Mouse (Mus musculus): ENCODE data around the gene Krt35. TPM values are rescaled to one million over a fixed set of nuclear protein-coding genes. Genes with fewer than 3 reads are reported as not detected.
A peak's percentile ranks its signal among the peaks of the same experiment; 100 is the strongest.

Gene Krt35
- not detected in 2 replicates for polyA plus RNA-seq (2014; fragmentation: Nextera tagmentation; extraction: Ambion mirVana)

DNA sequence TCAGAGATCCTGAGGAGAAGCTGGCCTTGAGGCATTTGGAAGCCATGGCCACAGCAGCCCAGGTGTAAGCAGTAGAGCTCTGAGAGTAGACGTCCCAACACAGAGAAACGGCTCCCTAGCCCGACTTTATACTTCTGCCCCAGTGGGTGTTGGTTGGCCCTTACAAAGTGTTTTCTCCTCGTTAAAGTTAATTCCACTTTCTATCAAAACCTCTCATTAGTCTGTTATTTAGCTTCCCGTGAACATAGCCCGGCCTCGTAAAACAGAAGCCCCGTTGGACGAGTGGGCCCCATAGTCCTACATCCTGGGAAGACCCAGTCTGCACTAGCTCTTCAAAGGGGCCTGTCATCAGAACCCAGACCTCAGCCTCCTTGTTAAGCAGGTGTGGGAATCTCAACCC is at the start of gene Krt35:
Krt35 (minus strand) TSS at position 101 of the 400 bp plus-strand sequence.
- Histone ChIP-seq H3K4me3 (ENCODE audit: control insufficient read depth in 1 of 2, insufficient read depth in 1 of 2, low read depth in 1 of 2, low read length in 2 of 2) (no peak within 1 kb of the TSS), H3K27ac (replicated peaks in 1 of 2; ENCODE audit: control insufficient read depth in 1 of 2, insufficient read depth in 1 of 2, low read depth in 2 of 2, low read length in 2 of 2) (no peak within 1 kb of the TSS), H3K4me2 (ENCODE audit: low read length) (no peak within 1 kb of the TSS), H3K27me3 (ENCODE audit: control insufficient read depth, insufficient read depth, low read length) (no peaks in the 10 kb centered on the region), H3K9ac (ENCODE audit: low read length) (no peak within 1 kb of the TSS), H3K36me3 (ENCODE audit: control insufficient read depth, insufficient read depth, low read length) (no peaks in the 10 kb centered on the region), H3K4me1 (ENCODE audit: control insufficient read depth in 2 of 2, insufficient read depth in 2 of 2, low read length in 2 of 2) (no peaks in the 10 kb centered on the region), H3K9me3 (ENCODE audit: control insufficient read depth, low read length) (no peaks in the 10 kb centered on the region)
- WGBS: 83% methylated on average over 9 of the region's 9 CpGs
- no peak for ATAC-seq (ENCODE audit: insufficient number of reproducible peaks, insufficient read depth, low FRiP score, low read depth)

DNA sequence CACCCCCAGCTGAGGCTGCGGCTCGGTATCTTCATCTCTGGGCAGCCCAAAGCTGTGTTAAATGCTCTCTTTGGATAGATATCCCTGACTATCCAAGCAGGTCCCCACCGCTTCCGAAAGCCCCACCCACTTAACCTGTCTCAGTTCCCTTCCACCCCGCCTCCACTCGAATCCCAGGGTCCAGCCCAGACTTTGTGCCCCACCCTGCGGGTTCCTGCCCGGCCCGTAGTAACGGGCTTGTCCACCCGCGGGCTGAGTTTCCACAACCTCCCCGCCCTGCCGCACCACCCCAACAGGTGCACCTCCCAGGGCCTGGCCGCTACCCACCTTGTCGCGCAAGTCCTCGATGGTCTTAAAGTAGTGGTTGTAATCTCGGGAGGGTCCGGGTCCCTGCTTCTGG is 49.1 kb upstream of the Krt35 start:
- no peaks in the 10 kb centered on the region; the same call in 1 of the 2 replicates for H3K27me3 ChIP-seq (ENCODE audit: control insufficient read depth, insufficient read depth, low read length)
- no peak for ATAC-seq (ENCODE audit: insufficient number of reproducible peaks, insufficient read depth, low FRiP score, low read depth)
- WGBS: 1% methylated on average over 20 of the region's 20 CpGs
- H3K36me3 ChIP-seq (ENCODE audit: control insufficient read depth, insufficient read depth, low read length): peaks cover 5% of the 10 kb centered on the region; the same call in 1 of the 2 replicates
- H3K4me1 ChIP-seq (ENCODE audit: control insufficient read depth in 2 of 2, insufficient read depth in 2 of 2, low read length in 2 of 2): peaks cover 16 to 22% of the 10 kb centered on the region in 2 experiments
- no peaks in the 10 kb centered on the region for H3K9me3 ChIP-seq (ENCODE audit: control insufficient read depth, low read length)
- H3K9ac ChIP-seq (ENCODE audit: low read length): peak overlapping the region; percentile 65
- peak overlapping the region; percentile 32 to 38; a peak in 2 of 4 replicates for H3K27ac ChIP-seq (replicated peaks in 1 of 2; ENCODE audit: control insufficient read depth in 1 of 2, insufficient read depth in 1 of 2, low read depth in 2 of 2, low read length in 2 of 2)
- peak overlapping the region; percentile 85 for H3K4me2 ChIP-seq (ENCODE audit: low read length)
- peak overlapping the region; percentile 42 to 67 for H3K4me3 ChIP-seq (ENCODE audit: control insufficient read depth in 1 of 2, insufficient read depth in 1 of 2, low read depth in 1 of 2, low read length in 2 of 2)

DNA sequence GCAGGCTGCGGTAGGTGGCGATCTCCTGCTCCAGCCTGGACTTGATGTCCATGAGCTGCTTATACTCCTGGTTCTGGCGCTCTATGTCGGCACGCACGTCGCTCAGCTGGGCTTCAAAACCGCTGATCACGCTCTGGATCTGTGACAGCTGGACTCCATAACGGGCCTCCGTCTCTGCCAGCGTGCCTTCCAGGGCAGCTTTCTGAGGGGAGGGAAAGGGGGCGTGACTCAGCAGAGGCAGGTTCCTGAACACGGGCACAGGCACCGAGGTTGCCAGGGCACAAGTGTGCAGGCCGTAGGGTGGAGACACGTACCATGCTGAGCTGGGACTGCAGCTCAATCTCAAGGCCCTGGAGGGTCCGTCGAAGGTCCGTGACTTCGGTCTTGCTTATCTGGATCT is 44.9 kb upstream of the Krt35 start:
- WGBS: 80% methylated on average over 21 of the region's 21 CpGs
- Histone ChIP-seq H3K4me3 (ENCODE audit: control insufficient read depth in 1 of 2, insufficient read depth in 1 of 2, low read depth in 1 of 2, low read length in 2 of 2) (no peak overlapping the region), H3K27me3 (ENCODE audit: control insufficient read depth, insufficient read depth, low read length) (no peaks in the 10 kb centered on the region; the same call in 1 of the 2 replicates), H3K9me3 (ENCODE audit: control insufficient read depth, low read length) (no peaks in the 10 kb centered on the region), H3K4me1 (ENCODE audit: control insufficient read depth in 2 of 2, insufficient read depth in 2 of 2, low read length in 2 of 2) (peaks cover 4 to 5% of the 10 kb centered on the region in 2 experiments; a peak in 1 of 4 replicates), H3K4me2 (ENCODE audit: low read length) (no peak overlapping the region), H3K9ac (ENCODE audit: low read length) (no peak overlapping the region), H3K27ac (replicated peaks in 1 of 2; ENCODE audit: control insufficient read depth in 1 of 2, insufficient read depth in 1 of 2, low read depth in 2 of 2, low read length in 2 of 2) (no peak overlapping the region), H3K36me3 (ENCODE audit: control insufficient read depth, insufficient read depth, low read length) (peaks cover 5% of the 10 kb centered on the region; the same call in 1 of the 2 replicates)
- ATAC-seq (ENCODE audit: insufficient number of reproducible peaks, insufficient read depth, low FRiP score, low read depth): no peak

DNA sequence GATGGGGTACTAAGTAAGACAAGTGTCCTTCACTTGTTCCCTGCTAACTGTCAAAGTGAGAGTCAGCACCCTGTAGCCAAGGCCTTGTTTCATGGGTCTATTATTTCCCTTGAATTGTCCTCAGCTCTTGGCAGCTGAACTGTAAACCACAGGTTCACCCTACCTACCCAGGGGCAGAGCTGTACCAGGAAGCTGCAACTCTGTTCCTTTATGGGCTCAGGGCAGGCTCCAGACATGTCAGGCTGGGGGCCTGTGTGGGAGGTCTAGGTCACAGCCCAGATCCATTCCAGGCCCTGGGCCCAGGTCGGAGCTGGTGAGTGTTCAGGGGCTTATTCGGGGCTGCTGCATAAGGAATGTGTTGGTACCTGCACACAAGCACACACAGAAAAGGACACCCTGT is 43.4 kb upstream of the Krt35 start:
- Histone ChIP-seq H3K27ac (replicated peaks in 1 of 2; ENCODE audit: control insufficient read depth in 1 of 2, insufficient read depth in 1 of 2, low read depth in 2 of 2, low read length in 2 of 2) (no peak overlapping the region), H3K9me3 (ENCODE audit: control insufficient read depth, low read length) (no peaks in the 10 kb centered on the region), H3K4me2 (ENCODE audit: low read length) (no peak overlapping the region), H3K27me3 (ENCODE audit: control insufficient read depth, insufficient read depth, low read length) (no peaks in the 10 kb centered on the region; the same call in 1 of the 2 replicates), H3K36me3 (ENCODE audit: control insufficient read depth, insufficient read depth, low read length) (peaks cover 5% of the 10 kb centered on the region; the same call in 1 of the 2 replicates), H3K4me3 (ENCODE audit: control insufficient read depth in 1 of 2, insufficient read depth in 1 of 2, low read depth in 1 of 2, low read length in 2 of 2) (no peak overlapping the region), H3K4me1 (ENCODE audit: control insufficient read depth in 2 of 2, insufficient read depth in 2 of 2, low read length in 2 of 2) (no peaks in the 10 kb centered on the region; a peak in 1 of 4 replicates), H3K9ac (ENCODE audit: low read length) (no peak overlapping the region)
- WGBS: 40% methylated on average over 2 of the region's 2 CpGs
- ATAC-seq (ENCODE audit: insufficient number of reproducible peaks, insufficient read depth, low FRiP score, low read depth): no peak

DNA sequence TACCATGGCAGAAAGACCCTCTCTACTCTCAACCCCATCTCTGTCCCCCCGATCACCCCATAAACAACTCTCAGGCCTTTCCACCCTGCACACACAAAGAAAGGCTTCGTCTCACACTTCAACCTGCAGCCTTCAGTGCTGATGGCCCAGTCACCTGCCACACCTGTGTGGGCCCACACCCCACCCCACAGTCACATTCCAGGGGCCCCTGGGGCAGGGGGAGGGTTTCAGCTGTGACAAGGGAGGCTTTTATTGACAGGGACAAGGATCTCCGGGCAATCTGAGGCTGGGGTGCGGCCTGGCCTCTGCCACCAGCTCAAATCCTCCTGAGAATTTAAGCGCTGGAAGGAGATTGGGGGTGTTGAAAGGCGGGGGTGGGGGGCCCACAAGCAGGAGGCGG is 42.8 kb upstream of the Krt35 start:
- Histone ChIP-seq H3K36me3 (ENCODE audit: control insufficient read depth, insufficient read depth, low read length) (peaks cover 5% of the 10 kb centered on the region; the same call in 1 of the 2 replicates), H3K9ac (ENCODE audit: low read length) (no peak overlapping the region), H3K4me1 (ENCODE audit: control insufficient read depth in 2 of 2, insufficient read depth in 2 of 2, low read length in 2 of 2) (no peaks in the 10 kb centered on the region; a peak in 1 of 4 replicates), H3K27ac (replicated peaks in 1 of 2; ENCODE audit: control insufficient read depth in 1 of 2, insufficient read depth in 1 of 2, low read depth in 2 of 2, low read length in 2 of 2) (no peak overlapping the region), H3K4me2 (ENCODE audit: low read length) (no peak overlapping the region), H3K9me3 (ENCODE audit: control insufficient read depth, low read length) (no peaks in the 10 kb centered on the region), H3K4me3 (ENCODE audit: control insufficient read depth in 1 of 2, insufficient read depth in 1 of 2, low read depth in 1 of 2, low read length in 2 of 2) (no peak overlapping the region), H3K27me3 (ENCODE audit: control insufficient read depth, insufficient read depth, low read length) (no peaks in the 10 kb centered on the region; the same call in 1 of the 2 replicates)
- ATAC-seq (ENCODE audit: insufficient number of reproducible peaks, insufficient read depth, low FRiP score, low read depth): no peak
- 55% methylated on average over 7 of the region's 7 CpGs for WGBS

DNA sequence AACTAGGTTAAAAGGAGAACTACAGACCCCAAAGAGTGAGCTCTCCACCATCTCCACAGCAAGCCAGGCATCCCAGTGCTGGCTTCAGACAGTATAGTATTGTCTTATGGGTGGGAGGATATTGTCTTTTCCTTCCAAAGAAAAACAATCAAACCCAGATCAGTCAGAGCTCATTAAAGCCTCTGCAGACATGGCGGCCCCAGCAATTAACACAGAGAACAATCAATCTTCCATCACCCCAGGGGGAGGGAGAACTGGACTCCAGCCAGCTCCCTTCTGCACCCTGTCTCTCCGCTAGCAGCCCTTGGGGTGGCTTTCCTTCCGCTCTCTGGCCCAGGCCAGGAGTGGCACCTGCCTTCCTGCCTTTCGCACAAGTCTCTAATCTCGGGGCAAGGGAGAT is 41.7 kb upstream of the Krt35 start:
- 56% methylated on average over 5 of the region's 5 CpGs for WGBS
- H3K27me3 ChIP-seq (ENCODE audit: control insufficient read depth, insufficient read depth, low read length): peaks cover 7% of the 10 kb centered on the region
- no peak for ATAC-seq (ENCODE audit: insufficient number of reproducible peaks, insufficient read depth, low FRiP score, low read depth)

GRCm38 (mm10) chr11:100136559-100136958 is 40.5 kb upstream of the Krt35 start:
- no peak overlapping the region for H3K4me2 ChIP-seq (ENCODE audit: low read length)
- H3K4me1 ChIP-seq (ENCODE audit: control insufficient read depth in 2 of 2, insufficient read depth in 2 of 2, low read length in 2 of 2): no peaks in the 10 kb centered on the region; a peak in 1 of 4 replicates
- WGBS: 16% methylated on average over 5 of the region's 5 CpGs
- no peak overlapping the region for H3K4me3 ChIP-seq (ENCODE audit: control insufficient read depth in 1 of 2, insufficient read depth in 1 of 2, low read depth in 1 of 2, low read length in 2 of 2)
- peaks cover 10% of the 10 kb centered on the region for H3K27me3 ChIP-seq (ENCODE audit: control insufficient read depth, insufficient read depth, low read length)
- H3K36me3 ChIP-seq (ENCODE audit: control insufficient read depth, insufficient read depth, low read length): peaks cover 5% of the 10 kb centered on the region; the same call in 1 of the 2 replicates
- H3K27ac ChIP-seq (replicated peaks in 1 of 2; ENCODE audit: control insufficient read depth in 1 of 2, insufficient read depth in 1 of 2, low read depth in 2 of 2, low read length in 2 of 2): no peak overlapping the region
- no peaks in the 10 kb centered on the region for H3K9me3 ChIP-seq (ENCODE audit: control insufficient read depth, low read length)
- no peak overlapping the region for H3K9ac ChIP-seq (ENCODE audit: low read length)
- no peak for ATAC-seq (ENCODE audit: insufficient number of reproducible peaks, insufficient read depth, low FRiP score, low read depth)

More for the DNA sequence above, 41.7 kb upstream of the Krt35 start:
- no peak overlapping the region for H3K4me2 ChIP-seq (ENCODE audit: low read length)
- no peaks in the 10 kb centered on the region for H3K9me3 ChIP-seq (ENCODE audit: control insufficient read depth, low read length)
- H3K9ac ChIP-seq (ENCODE audit: low read length): no peak overlapping the region
- H3K36me3 ChIP-seq (ENCODE audit: control insufficient read depth, insufficient read depth, low read length): peaks cover 5% of the 10 kb centered on the region; the same call in 1 of the 2 replicates
- no peaks in the 10 kb centered on the region; a peak in 1 of 4 replicates for H3K4me1 ChIP-seq (ENCODE audit: control insufficient read depth in 2 of 2, insufficient read depth in 2 of 2, low read length in 2 of 2)
- no peak overlapping the region for H3K27ac ChIP-seq (replicated peaks in 1 of 2; ENCODE audit: control insufficient read depth in 1 of 2, insufficient read depth in 1 of 2, low read depth in 2 of 2, low read length in 2 of 2)
- no peak overlapping the region for H3K4me3 ChIP-seq (ENCODE audit: control insufficient read depth in 1 of 2, insufficient read depth in 1 of 2, low read depth in 1 of 2, low read length in 2 of 2)

DNA sequence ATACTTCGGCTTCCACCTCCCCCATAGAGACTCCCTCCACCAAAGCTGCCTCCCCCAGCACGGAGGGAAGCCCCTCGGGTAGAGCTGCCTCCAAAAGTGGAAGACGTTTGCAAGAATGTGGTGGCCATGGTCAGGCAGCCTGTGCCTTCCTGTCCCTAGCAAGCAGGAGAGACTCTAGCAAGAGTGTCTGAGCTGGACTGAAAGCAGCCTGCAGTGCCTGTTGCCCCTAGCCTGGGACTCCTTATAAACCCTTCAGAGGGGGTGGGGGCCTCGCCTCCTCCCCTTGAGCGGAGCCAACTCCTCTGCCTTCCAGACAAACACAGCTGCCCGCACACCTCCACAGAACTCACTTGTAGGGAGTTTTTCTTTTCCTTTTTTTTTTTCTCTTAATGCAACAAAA is 39.7 kb upstream of the Krt35 start, which contains the start of gene Krt15:
Krt15 (minus strand) TSS at position 198 of the 400 bp plus-strand sequence.
- Histone ChIP-seq H3K36me3 (ENCODE audit: control insufficient read depth, insufficient read depth, low read length) (peaks cover 5% of the 10 kb centered on the region; the same call in 1 of the 2 replicates), H3K4me1 (ENCODE audit: control insufficient read depth in 2 of 2, insufficient read depth in 2 of 2, low read length in 2 of 2) (no peaks in the 10 kb centered on the region; a peak in 1 of 4 replicates), H3K4me3 (ENCODE audit: control insufficient read depth in 1 of 2, insufficient read depth in 1 of 2, low read depth in 1 of 2, low read length in 2 of 2) (no peak within 1 kb of the TSS), H3K27ac (replicated peaks in 1 of 2; ENCODE audit: control insufficient read depth in 1 of 2, insufficient read depth in 1 of 2, low read depth in 2 of 2, low read length in 2 of 2) (no peak within 1 kb of the TSS), H3K9ac (ENCODE audit: low read length) (no peak within 1 kb of the TSS), H3K9me3 (ENCODE audit: control insufficient read depth, low read length) (no peaks in the 10 kb centered on the region), H3K27me3 (ENCODE audit: control insufficient read depth, insufficient read depth, low read length) (peaks cover 10% of the 10 kb centered on the region), H3K4me2 (ENCODE audit: low read length) (no peak within 1 kb of the TSS)
- no peak for ATAC-seq (ENCODE audit: insufficient number of reproducible peaks, insufficient read depth, low FRiP score, low read depth)
- 51% methylated on average over 7 of the region's 7 CpGs for WGBS
